Mouse (Mus musculus): ENCODE results near the gene Ecd.
"Not testable (repeated sequence)": the region's sequence is repeated elsewhere in the genome, so short reads cannot be mapped to it uniquely, and the experiment has no call there.

Gene Ecd

DNA sequence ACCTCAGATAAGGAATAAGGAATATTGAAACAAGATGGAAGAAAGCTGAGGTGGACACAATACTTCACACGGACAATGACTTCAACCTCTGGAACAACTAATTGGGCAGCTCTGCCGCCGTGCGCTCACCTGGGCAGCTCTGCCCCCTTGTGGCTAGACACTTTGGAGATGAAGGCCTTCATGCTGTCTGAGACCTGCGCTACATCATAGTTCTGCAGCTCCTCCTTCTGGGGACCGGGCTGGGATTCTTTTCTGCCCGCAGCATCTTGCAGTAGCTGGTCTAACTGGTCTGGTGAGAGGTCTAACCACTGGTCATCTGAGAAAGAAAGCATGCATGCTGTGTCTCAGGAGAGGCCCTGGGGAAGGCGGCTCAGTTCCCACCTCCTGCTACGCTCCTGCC is 19.4 kb downstream of the Ecd start:
- DNase-seq (ENCODE audit: low spot score in 2 of 2): no peak

DNA sequence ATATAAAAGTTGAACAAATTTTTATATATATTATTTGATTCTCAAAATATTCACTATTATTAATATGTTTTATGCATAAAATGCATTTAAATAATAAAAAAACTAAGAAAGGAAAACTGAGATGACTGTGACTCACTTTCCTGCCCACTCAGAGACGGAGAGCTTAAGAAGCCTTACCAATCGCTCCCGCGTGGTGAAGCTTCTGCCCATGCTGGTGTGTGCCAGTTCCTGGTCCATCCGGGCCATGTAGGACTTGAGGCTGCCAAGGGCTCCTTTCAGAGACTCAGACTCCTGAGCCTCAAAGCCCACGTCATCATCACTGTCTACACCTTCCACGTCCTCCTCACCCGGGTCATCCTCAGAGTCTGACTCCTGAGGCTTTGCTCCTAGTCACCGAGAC is 23.7 kb downstream of the Ecd start:
- DNase-seq (ENCODE audit: low spot score in 2 of 2): no peak

DNA sequence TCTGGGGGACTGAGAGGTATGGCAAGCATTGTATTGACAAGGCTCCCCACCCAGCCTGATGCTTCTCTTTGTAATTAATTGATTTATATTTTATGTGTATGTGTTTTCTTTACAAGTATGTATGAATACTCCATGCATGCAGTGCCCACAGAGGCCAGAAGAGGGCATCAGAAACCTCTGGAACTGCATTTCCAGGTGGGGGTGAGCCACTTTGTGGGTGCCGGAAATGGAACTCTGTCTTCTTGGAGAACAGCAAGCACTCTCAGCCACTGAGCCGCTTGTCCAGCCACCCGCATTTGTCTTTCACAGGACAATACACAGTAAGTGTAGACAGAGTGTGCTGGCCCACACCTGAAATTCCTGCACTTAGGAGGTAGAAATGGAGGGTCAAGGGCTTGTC is 28.5 kb downstream of the Ecd start:
- DNase-seq (ENCODE audit: low spot score in 2 of 2): no peak

DNA sequence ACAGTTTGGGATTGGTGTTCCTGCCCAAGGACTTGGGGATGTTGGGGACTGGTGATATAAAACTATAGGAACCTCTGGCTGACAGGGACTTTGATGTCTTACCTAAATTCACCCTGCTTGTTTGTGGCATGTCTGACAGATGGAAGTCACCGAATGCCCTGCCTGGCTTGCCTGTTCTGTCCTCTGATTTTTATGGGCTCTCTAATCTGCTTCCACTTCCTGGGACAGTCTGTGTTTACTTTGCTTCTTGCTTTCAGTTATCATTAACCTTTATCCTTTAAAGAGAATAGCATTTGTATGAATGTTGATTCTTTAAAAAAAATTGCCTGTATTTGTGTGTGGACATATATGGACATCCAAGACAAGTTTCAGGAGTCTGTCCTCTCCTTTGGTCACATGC is 32.8 kb downstream of the Ecd start:
- no peak for DNase-seq (ENCODE audit: low spot score in 2 of 2)

- DNase-seq (ENCODE audit: low spot score in 2 of 2): not testable (repeated sequence)
These were observed 42.8 kb downstream of the Ecd start for GRCm38 (mm10) chr14:20305085-20305484.

- peak; percentile 42 to 61 for DNase-seq (ENCODE audit: low spot score in 2 of 2)
These were observed 49.8 kb downstream of the Ecd start for GRCm38 (mm10) chr14:20298131-20298530.

GRCm38 (mm10) chr14:20297616-20298015 is 50.3 kb downstream of the Ecd start:
- DNase-seq (ENCODE audit: low spot score in 2 of 2): no peak

- peak in 1 of 2 experiments; percentile 6 for DNase-seq (ENCODE audit: low spot score in 2 of 2)
These were observed 53.0 kb downstream of the Ecd start for GRCm38 (mm10) chr14:20294947-20295346.

DNA sequence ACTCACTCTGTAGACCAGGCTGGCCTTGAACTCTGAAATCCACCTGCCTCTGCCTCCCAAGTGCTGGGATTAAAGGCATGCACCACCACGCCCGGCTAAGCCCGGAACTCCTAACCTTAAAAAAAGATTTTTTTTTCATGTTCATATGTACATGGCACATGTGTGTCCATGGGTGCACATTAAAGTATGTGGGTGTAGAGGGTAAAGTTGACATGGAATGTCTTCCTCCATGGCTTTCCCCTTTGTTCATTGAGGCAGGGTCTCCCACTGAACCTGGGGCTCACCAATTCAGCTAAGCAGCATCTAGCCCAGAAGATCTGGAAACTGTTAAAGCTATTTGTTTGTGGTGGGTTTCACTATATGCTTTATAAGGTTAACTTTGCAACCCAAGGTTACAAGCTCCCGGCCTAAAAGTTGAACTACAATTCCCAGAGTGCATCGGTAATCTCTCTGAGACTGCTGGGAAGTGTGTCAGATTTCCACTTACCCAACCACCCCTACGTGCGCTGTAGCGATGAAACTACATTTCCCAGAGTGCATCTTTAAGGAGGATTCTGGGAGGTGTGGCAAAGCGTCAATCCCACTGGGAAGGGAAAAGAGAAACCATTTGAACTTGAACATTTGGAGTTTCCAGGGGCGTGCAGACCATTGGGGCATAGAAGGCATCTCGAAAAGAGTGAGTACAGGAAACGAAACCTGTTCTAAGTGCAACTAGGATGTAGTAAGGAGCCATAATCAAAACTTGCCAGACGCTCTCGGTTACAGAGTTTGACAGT is 53.6 kb downstream of the Ecd start, which contains the start of gene Nudt13:
Gene Nudt13, plus strand, starts transcription at position 581 of the 776 bp plus-strand sequence.
- DNase-seq (ENCODE audit: low spot score in 2 of 2): peak; percentile 92 to 93

DNA sequence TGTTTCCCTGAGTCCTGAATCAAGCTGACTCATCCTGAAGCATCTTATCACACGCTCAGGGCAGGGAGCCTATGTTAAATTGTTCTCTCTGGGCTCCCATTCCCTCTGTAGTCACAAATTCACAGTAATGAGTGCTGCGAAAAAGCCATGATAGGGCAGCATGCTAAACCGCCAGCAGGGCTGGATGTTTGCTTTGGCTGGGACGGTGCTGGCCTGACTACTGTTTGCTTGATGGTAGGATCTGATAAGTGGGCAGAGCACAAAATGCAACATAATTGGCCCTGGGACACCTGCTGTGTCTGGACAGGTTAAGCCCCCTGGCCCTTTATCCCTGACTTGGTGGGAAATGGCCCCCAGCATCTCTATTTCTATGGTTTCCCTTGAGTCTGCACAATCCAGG is 56.5 kb downstream of the Ecd start:
- DNase-seq (ENCODE audit: low spot score in 2 of 2): no peak
